Mouse (Mus musculus) cerebellum, postnatal 36 days (tissue): ENCODE results near the gene Ak4.

ENCODE experiments used
- DNase-seq, 2 experiments: peaks; one replicate each; pipeline ENCODE4 v3.0.0; 2021 to 2022; ENCODE audit warnings: mixed read lengths in 2 of 2

Gene Ak4

GRCm38 (mm10) chr4:101462065-101462464 lies 43.0 kb downstream of the Ak4 start:
- DNase-seq: no peak

GRCm38 (mm10) chr4:101466264-101466663 lies 47.2 kb downstream of the Ak4 start:
- no peak for DNase-seq

GRCm38 (mm10) chr4:101469242-101469641 lies 50.2 kb downstream of the Ak4 start:
- no peak for DNase-seq

GRCm38 (mm10) chr4:101470543-101470942 lies 51.5 kb downstream of the Ak4 start:
- no peak for DNase-seq

GRCm38 (mm10) chr4:101472767-101473166 lies 53.7 kb downstream of the Ak4 start:
- no peak for DNase-seq

- DNase-seq: no peak
Observed at GRCm38 (mm10) chr4:101490320-101490917, 71.3 kb downstream of the Ak4 start.

GRCm38 (mm10) chr4:101491704-101492103 lies 72.6 kb downstream of the Ak4 start:
- no peak for DNase-seq

- DNase-seq: no peak
Observed at GRCm38 (mm10) chr4:101493611-101494197, 74.6 kb downstream of the Ak4 start.

GRCm38 (mm10) chr4:101496188-101496533 lies 77.1 kb downstream of the Ak4 start:
- peak in 1 of 2 experiments; percentile 48 for DNase-seq

- DNase-seq: peak in 1 of 2 experiments; percentile 51
Observed at GRCm38 (mm10) chr4:101496534-101497237, 77.6 kb downstream of the Ak4 start, which contains the start of gene Dnajc6. Gene Dnajc6, plus strand, starts transcription at chr4:101496648.

GRCm38 (mm10) chr4:101497336-101497735 lies 78.3 kb downstream of the Ak4 start:
- DNase-seq: peak; percentile 48 to 57

GRCm38 (mm10) chr4:101504470-101505007 lies 85.5 kb downstream of the Ak4 start:
- no peak for DNase-seq

- no peak for DNase-seq
Observed at GRCm38 (mm10) chr4:101505966-101506365, 86.9 kb downstream of the Ak4 start.

- no peak for DNase-seq
Observed at GRCm38 (mm10) chr4:101506372-101506771, 87.3 kb downstream of the Ak4 start.

GRCm38 (mm10) chr4:101507571-101508422 lies 88.7 kb downstream of the Ak4 start:
- DNase-seq: peak; percentile 79 to 88

GRCm38 (mm10) chr4:101508431-101508830 lies 89.4 kb downstream of the Ak4 start:
- peak in 1 of 2 experiments; percentile 29 for DNase-seq

- peak; percentile 72 to 74 for DNase-seq
Observed at GRCm38 (mm10) chr4:101508851-101509577, 89.9 kb downstream of the Ak4 start.

GRCm38 (mm10) chr4:101510111-101510903 lies 91.2 kb downstream of the Ak4 start:
- DNase-seq: no peak

GRCm38 (mm10) chr4:101510904-101511210 lies 91.8 kb downstream of the Ak4 start:
- DNase-seq: no peak

GRCm38 (mm10) chr4:101511768-101512521 lies 92.9 kb downstream of the Ak4 start:
- no peak for DNase-seq

GRCm38 (mm10) chr4:101513251-101513650 lies 94.2 kb downstream of the Ak4 start:
- no peak for DNase-seq
